Mouse (Mus musculus): Measurements from ENCODE around the gene Fam19a5. TPM values are rescaled to one million over a fixed set of nuclear protein-coding genes. Genes with fewer than 3 reads are reported as not detected.

The Fam19a5 gene
- polyA plus RNA-seq, 1 experiment from 2014 or later = 20.5 TPM

DNA sequence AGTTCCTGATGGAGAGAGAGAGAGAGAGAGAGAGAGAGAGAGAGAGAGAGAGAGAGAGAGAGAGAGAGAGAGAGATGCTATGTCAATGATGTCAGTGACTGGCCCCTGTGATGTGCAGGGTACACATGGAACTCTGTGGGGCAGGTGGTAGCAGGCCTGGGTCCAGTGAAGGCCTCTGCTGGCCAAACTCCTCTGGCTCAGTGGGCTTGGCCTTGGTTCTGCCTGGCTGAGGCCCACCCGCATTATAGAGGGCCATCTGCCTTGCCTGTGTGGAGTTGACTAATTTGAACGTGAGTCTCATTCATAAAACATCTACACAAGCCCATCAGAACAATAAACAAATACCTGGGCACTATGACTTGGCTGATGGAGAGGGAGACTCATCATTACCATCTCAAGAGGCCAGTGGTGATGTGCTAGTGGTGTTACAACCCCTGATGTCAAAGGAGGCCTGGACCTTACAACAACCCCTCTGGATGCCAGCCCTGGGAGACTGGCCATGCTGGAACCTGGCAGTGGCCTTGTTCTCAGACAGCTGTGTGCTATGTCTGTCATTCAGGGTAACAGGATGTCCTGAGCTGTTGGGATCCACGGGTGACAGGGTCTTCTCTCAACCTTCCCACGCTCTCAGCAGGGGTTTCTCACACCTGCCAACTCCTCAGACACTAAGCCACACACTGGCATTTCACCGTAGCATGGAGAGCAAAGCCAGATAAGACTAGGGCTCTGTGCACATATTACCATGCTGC is 102.4 kb downstream of the Fam19a5 start:
- Histone ChIP-seq H3K9ac (no peak overlapping the region), H3K27me3 (no peaks in the 10 kb centered on the region), H3K36me3 (0 out of 2 replicates have a peak, but pooled peaks cover 2% of the 10 kb centered on the region), H3K9me3 (no peaks in the 10 kb centered on the region), H3K27ac (no peak overlapping the region), H3K4me2 (no peak overlapping the region), H3K4me3 (no peak overlapping the region), H3K4me1 (replicated peaks) (peaks cover 38% of the 10 kb centered on the region)
- ATAC-seq (ENCODE audit: low FRiP score) = no peak
- whole genome bisulfite sequencing = 81% methylated on average over 5 of the region's 5 CpGs

DNA sequence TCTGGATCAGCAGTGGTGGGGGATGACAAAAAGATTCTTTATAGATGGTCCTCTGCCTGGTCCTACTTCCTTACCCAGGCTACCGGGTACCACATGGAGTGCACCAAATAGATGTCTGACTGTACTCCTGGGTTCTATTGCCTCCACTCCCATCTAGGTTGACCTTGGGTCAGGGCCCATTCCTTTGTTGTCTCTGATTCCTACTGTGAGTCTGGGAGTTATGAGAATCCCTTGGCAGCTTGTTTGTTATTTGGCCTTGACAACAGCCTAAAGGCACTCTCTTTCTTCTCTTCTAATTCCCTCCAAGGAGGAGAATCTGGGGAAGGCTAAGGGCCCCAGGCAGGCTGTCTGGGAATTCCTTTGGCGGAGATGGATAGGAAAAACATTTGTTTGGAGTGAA is 105.6 kb downstream of the Fam19a5 start:
- WGBS = 61% methylated on average over 2 of the region's 2 CpGs
- no peak overlapping the region for H3K4me2 ChIP-seq
- H3K27me3 ChIP-seq = no peaks in the 10 kb centered on the region
- no peak overlapping the region for H3K4me3 ChIP-seq
- ATAC-seq (ENCODE audit: low FRiP score) = no peak
- H3K36me3 ChIP-seq = no peaks in the 10 kb centered on the region
- no peak overlapping the region for H3K27ac ChIP-seq
- no peak overlapping the region for H3K9ac ChIP-seq
- no peaks in the 10 kb centered on the region for H3K9me3 ChIP-seq
- peaks cover 45% of the 10 kb centered on the region for H3K4me1 ChIP-seq (replicated peaks)

DNA sequence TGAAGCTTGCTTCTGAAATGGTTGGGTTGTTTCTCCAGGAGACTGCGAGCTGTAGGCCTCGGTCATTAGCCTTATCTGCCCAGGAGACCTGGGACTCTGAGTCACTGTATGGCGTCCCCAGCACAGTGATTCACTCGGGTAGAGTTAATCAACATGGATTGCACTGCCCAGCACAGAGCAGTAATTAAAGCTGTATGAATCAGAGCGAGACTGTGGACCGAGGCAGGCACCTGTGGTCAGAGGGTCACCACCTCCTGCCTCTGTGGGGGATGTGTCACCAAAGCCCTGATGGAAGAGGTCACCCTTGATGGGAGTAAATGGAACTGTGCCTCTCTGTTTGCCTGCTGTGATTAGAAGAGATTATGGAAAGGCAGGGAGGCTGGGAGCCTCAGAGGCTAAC is 110.5 kb downstream of the Fam19a5 start:
- no peak for ATAC-seq (ENCODE audit: low FRiP score)
- H3K4me1 ChIP-seq (replicated peaks) = peaks cover 26% of the 10 kb centered on the region
- no peak overlapping the region for H3K4me3 ChIP-seq
- H3K9me3 ChIP-seq = no peaks in the 10 kb centered on the region
- no peaks in the 10 kb centered on the region for H3K27me3 ChIP-seq
- no peak overlapping the region for H3K27ac ChIP-seq
- no peaks in the 10 kb centered on the region for H3K36me3 ChIP-seq
- no peak overlapping the region for H3K9ac ChIP-seq
- 67% methylated on average over 6 of the region's 6 CpGs for WGBS
- no peak overlapping the region for H3K4me2 ChIP-seq

DNA sequence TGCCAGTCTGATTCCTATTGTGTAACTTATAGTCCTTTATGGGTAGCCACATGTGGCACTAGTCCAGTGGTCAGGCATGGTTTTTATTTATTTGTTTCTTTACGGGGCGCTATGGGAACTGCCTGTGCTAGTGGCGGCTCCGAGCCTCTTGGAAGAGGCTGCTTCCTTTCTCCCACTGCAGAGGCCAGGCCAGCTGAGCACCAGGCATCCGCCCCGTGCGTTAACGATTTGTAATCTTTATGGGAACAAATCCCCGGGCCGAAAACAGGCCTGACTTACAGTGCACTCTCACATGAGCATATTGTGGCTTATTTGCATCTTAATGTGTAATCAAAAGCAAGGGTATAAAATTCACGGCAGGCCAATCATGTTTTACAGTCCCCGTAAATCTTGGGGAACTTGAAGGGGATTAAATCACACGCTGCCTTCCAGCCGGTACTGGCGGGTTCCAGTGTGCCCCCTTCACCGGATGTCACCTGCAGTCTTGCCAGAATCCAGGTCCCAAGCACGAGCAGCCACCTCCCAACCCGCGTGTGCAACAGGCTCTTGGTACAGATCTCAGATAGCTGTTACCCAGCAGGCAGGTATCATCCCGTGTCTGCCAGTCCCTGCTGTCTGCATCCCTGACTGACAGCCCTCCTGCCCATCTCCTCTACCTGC is 112.5 kb downstream of the Fam19a5 start:
- H3K9ac ChIP-seq = no peak overlapping the region
- no peaks in the 10 kb centered on the region for H3K36me3 ChIP-seq
- no peak overlapping the region for H3K4me2 ChIP-seq
- H3K9me3 ChIP-seq = no peaks in the 10 kb centered on the region
- ATAC-seq (ENCODE audit: low FRiP score) = no peak
- H3K27ac ChIP-seq = no peak overlapping the region
- H3K4me1 ChIP-seq (replicated peaks) = peaks cover 23% of the 10 kb centered on the region
- H3K4me3 ChIP-seq = no peak overlapping the region
- 62% methylated on average over 20 of the region's 20 CpGs for WGBS
- no peaks in the 10 kb centered on the region for H3K27me3 ChIP-seq

DNA sequence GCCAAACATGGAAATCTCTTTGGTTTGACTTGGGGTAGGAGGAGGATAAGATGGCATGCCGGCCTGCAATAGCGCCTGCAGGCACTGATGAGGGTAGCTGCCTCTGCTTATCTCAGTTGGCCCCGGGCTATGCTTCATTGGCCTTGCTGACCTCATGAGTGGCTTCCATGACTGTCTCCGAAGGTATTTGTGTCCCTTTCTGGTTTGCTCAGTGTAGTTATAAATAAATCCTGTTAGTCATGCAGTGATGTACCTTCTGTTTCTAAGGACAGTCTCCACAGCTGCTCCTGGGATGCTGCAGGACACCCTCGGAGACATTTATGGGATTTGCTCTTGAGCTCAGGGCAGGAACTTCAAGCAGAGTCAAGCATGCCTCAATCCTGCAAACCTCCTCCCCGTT is 115.6 kb downstream of the Fam19a5 start:
- peaks cover 15% of the 10 kb centered on the region for H3K4me1 ChIP-seq (replicated peaks)
- ATAC-seq (ENCODE audit: low FRiP score) = no peak
- H3K9ac ChIP-seq = no peak overlapping the region
- 96% methylated on average over 6 of the region's 6 CpGs for WGBS
- no peak overlapping the region for H3K4me3 ChIP-seq
- H3K27me3 ChIP-seq = no peaks in the 10 kb centered on the region
- no peaks in the 10 kb centered on the region for H3K9me3 ChIP-seq
- no peak overlapping the region for H3K4me2 ChIP-seq
- H3K27ac ChIP-seq = no peak overlapping the region
- no peaks in the 10 kb centered on the region for H3K36me3 ChIP-seq

DNA sequence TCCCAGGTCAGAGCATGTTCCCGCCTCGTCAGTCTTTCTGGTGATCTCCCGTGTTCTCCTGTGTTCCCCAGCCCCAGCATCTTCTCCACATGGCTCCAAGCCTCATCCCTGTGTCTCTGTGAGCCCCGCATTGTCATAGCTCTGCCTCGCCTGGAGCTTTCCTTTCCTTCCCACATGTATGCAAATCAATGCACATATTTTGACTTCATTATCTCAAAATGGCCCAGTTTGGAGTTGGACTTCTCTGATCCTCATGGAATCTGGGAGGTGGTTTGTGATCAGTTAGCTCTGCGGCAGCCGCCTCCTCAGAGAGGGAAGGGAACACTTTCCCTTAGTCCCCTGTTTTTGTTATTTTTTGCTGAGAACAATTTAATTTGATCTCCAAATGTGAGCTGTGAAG is 117.9 kb downstream of the Fam19a5 start:
- H3K36me3 ChIP-seq = no peaks in the 10 kb centered on the region
- no peak overlapping the region for H3K4me3 ChIP-seq
- H3K9me3 ChIP-seq = no peaks in the 10 kb centered on the region
- H3K4me2 ChIP-seq = no peak overlapping the region
- no peak for ATAC-seq (ENCODE audit: low FRiP score)
- H3K4me1 ChIP-seq (replicated peaks) = peaks cover 16% of the 10 kb centered on the region
- 87% methylated on average over 7 of the region's 7 CpGs for WGBS
- no peak overlapping the region for H3K9ac ChIP-seq
- H3K27ac ChIP-seq = no peak overlapping the region
- H3K27me3 ChIP-seq = no peaks in the 10 kb centered on the region

DNA sequence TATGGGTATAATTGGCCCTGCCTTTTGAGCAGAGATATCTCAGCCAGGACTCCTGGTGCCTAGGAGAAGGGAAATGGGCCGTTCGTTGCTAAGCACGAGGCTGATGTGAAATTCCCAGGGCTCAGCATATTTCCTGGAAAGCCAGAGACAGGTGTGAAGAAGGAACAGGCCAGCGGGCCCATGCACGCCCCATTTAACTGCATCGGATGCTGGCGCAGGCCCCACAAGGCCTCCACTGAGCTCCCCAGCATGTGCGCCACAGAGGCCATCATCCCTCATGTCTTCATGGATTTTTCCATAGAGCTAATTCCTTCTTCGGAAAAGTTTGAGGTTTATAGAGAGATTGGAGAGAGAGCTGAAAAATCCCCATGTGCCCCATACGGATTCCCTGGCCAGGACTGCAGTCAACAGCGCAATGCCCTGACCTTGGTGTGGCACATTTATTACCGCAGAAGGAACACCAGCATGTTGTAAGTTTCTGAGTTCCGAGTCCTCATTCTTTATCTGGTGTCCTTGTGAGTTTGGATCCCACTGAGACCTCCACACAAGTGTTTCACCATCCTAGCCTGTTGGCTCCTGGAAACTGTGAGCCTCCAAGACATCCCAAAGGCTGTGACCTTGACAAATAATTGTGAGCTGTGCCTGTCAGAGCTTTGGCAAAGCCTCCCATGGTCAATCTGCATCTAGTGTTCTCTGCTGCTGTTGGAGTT is 122.1 kb downstream of the Fam19a5 start:
- Histone ChIP-seq H3K27ac (no peak overlapping the region), H3K9ac (no peak overlapping the region), H3K27me3 (no peaks in the 10 kb centered on the region), H3K4me3 (no peak overlapping the region), H3K9me3 (no peaks in the 10 kb centered on the region), H3K4me1 (replicated peaks) (peaks cover 32% of the 10 kb centered on the region), H3K4me2 (no peak overlapping the region), H3K36me3 (no peaks in the 10 kb centered on the region)
- no peak for ATAC-seq (ENCODE audit: low FRiP score)
- WGBS = 88% methylated on average over 13 of the region's 13 CpGs

DNA sequence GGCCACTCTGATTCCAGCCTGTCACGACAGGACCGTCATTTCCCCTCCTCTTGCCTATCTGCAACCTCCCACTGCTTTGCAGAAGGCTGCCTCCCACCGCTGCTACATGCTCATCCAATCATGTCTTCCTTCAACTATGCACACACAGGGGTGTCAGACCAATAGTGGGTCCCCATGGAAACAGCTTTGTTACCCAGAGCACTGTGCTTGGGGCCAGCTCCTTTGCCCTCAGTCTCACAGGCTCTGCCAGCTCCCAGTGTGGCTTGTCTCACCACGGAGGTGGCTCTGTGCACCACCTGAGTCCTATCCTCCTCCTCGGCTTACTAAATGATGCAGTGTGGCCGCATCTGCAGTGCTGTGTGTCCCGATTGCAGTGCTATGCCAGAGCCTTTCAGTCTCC is 123.3 kb downstream of the Fam19a5 start:
- H3K4me3 ChIP-seq = no peak overlapping the region
- H3K4me1 ChIP-seq (replicated peaks) = peaks cover 45% of the 10 kb centered on the region
- peak overlapping the region; percentile 40; the same call in 1 of the 2 replicates for H3K27ac ChIP-seq
- H3K9ac ChIP-seq = no peak overlapping the region
- H3K4me2 ChIP-seq = no peak overlapping the region
- no peaks in the 10 kb centered on the region for H3K27me3 ChIP-seq
- H3K9me3 ChIP-seq = no peaks in the 10 kb centered on the region
- no peaks in the 10 kb centered on the region for H3K36me3 ChIP-seq
- ATAC-seq (ENCODE audit: low FRiP score) = no peak; the same call in 1 of the 2 replicates
- 50% methylated on average over 7 of the region's 7 CpGs for WGBS

DNA sequence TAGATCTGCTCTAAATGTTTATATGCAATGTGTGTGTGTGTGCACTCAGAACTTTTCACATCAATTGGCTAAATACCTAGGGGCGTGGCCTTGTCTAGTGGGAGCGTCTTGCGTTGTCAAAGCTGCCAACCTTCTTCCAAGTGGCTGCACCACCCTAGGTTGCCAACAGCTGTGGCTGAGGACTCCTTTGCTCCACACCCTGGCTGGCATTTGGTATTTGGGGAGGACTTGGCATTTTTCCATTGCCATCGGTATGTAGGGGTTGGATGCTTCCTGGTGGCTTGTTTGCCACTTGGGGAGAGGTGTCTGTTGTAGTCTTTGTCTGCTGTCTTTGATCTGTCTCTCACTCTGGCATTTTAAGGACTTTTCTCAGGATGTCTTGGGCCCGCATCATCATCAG is 124.0 kb downstream of the Fam19a5 start:
- no peak for ATAC-seq (ENCODE audit: low FRiP score)
- H3K36me3 ChIP-seq = no peaks in the 10 kb centered on the region
- H3K27ac ChIP-seq = 0 out of 2 replicates have a peak overlapping the region, but pooled peaks have one; percentile 40
- H3K4me1 ChIP-seq (replicated peaks) = peaks cover 52% of the 10 kb centered on the region
- no peaks in the 10 kb centered on the region for H3K9me3 ChIP-seq
- H3K4me2 ChIP-seq = no peak overlapping the region
- H3K4me3 ChIP-seq = no peak overlapping the region
- no peak overlapping the region for H3K9ac ChIP-seq
- H3K27me3 ChIP-seq = no peaks in the 10 kb centered on the region
- 70% methylated on average over 5 of the region's 5 CpGs for WGBS

DNA sequence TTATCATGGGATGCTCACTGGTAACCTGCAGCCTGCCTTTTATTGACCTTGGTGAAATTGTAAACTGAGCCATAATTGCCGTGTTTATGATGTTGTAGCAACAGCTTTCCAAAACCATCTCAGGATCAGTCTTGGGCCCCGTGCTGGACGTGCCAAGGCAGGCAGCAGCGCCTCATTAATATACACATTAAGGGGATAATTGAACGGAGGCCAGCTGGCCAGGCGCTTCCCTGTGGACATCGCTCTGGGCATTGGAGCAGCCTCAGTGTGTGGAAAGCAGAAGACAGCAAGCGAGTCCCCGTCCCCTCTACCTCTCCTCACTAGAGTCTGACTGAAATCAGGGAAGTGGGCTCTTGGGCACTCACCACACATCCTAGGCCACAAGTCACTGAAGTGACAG is 127.8 kb downstream of the Fam19a5 start:
- 0 out of 2 replicates have a peak, but pooled peaks have one; percentile 59 for ATAC-seq (ENCODE audit: low FRiP score)
- H3K36me3 ChIP-seq = no peaks in the 10 kb centered on the region
- no peaks in the 10 kb centered on the region for H3K27me3 ChIP-seq
- no peak overlapping the region; the same call in 1 of the 2 replicates for H3K27ac ChIP-seq
- H3K4me1 ChIP-seq (replicated peaks) = peaks cover 50% of the 10 kb centered on the region
- H3K4me3 ChIP-seq = no peak overlapping the region
- H3K9ac ChIP-seq = no peak overlapping the region
- no peaks in the 10 kb centered on the region for H3K9me3 ChIP-seq
- WGBS = 47% methylated on average over 9 of the region's 9 CpGs
- no peak overlapping the region for H3K4me2 ChIP-seq

DNA sequence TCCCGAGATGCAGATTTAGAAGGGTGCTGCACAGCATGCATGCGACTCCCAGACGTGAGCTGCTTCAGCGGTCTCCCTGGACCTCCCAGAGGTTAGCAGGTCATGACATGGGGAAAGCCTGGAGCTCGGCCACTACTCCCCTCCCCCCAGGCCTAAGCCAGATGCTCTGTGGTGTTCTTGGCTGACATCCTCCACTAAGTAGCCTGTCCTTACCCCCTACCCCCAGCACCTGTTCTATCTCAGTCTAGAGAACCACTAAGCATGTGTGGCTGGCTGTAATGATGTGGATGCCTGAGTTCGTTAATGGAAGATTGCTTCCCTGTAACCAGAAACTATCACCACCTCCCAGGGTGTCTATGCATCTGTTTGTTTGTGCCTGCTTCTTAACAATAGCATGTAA is 134.6 kb downstream of the Fam19a5 start:
- 53% methylated on average over 6 of the region's 6 CpGs for WGBS
- Histone ChIP-seq H3K27me3 (no peaks in the 10 kb centered on the region), H3K36me3 (no peaks in the 10 kb centered on the region), H3K9ac (no peak overlapping the region), H3K27ac (peak overlapping the region; percentile 13; the same call in 1 of the 2 replicates), H3K9me3 (no peaks in the 10 kb centered on the region), H3K4me1 (replicated peaks) (peaks cover 30% of the 10 kb centered on the region), H3K4me3 (no peak overlapping the region), H3K4me2 (no peak overlapping the region)
- ATAC-seq (ENCODE audit: low FRiP score) = no peak

DNA sequence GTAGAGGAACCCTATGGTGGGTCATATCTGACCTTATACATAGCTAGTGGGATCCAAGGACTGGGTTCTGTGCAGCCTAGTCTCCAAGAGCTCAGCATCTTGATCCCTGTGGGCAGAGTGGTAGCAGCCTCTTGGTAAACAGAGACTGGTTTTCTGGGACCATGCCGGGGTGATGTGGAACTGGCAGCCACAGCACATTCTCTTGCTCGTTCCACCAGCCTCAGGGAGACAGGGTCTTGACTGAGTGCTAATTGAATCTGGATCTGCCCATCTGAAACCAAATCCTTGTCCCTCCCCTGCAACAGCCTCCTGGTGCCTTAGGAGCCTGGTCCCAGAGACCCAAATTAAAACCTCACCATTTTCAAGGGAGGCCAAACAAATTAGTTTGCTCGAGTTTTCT is 138.3 kb downstream of the Fam19a5 start:
- ATAC-seq (ENCODE audit: low FRiP score) = no peak
- H3K9me3 ChIP-seq = no peaks in the 10 kb centered on the region

More for the DNA sequence above, 138.3 kb downstream of the Fam19a5 start:
- Histone ChIP-seq H3K4me1 (replicated peaks) (peaks cover 42% of the 10 kb centered on the region), H3K4me2 (no peak overlapping the region), H3K36me3 (no peaks in the 10 kb centered on the region), H3K9ac (no peak overlapping the region), H3K27ac (no peak overlapping the region), H3K27me3 (no peaks in the 10 kb centered on the region), H3K4me3 (no peak overlapping the region)
- WGBS = 75% methylated on average over 3 of the region's 3 CpGs

Data from hindbrain, embryonic 13.5 days (tissue).